Mouse (Mus musculus): ENCODE measurements around the gene Hs1bp3. TPM values are rescaled to one million over a fixed set of nuclear protein-coding genes. Genes with fewer than 3 reads are reported as not detected.

Hs1bp3 gene
- polyA plus RNA-seq (2014; fragmentation: Nextera tagmentation; extraction: Ambion mirVana), result 8.3 and 8.4 TPM in 2 replicates

DNA sequence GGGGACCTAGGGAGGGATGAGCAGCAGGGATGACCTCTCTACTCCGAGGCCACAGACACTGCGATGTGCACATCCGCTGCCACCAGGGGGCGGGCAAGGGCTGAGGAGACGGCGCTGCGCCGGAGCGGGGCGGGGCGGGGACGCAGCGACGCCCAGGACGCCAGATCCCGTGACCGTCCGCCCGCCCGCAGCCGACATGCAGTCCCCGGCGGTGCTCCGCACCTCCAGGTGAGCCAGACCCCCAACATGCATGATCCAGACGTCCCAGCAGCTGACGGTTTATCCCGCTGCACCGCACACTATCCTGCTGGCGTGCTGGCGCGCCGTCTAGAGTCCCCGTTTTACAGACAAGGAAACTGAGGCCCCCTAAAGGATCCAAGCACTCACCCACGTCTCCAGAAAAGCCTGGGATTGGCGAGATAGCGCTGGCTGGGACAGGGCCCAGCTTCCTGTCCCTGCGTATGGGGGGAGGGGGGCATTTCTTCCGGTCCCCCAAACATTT lies at the start of gene Hs1bp3:
Gene Hs1bp3, plus strand, starts transcription at position 163 of the 502 bp plus-strand sequence.
- Histone ChIP-seq H3K36me3 (ENCODE audit: control insufficient read depth, insufficient read depth, low read length) (peaks cover 8% of the 10 kb centered on the region), H3K27ac (ENCODE audit: low read depth, low read length) (no peak within 1 kb of the TSS), H3K9me3 (replicated peaks; ENCODE audit: control insufficient read depth, low read length) (no peaks in the 10 kb centered on the region), H3K9ac (ENCODE audit: low read length) (peak within 1 kb of the TSS; percentile 75), H3K4me3 (ENCODE audit: low read depth, low read length) (peak within 1 kb of the TSS; percentile 61), H3K4me2 (ENCODE audit: low read length) (peak within 1 kb of the TSS; percentile 77), H3K4me1 (ENCODE audit: control insufficient read depth, insufficient read depth, low read length) (no peaks in the 10 kb centered on the region), H3K27me3 (replicated peaks; ENCODE audit: control insufficient read depth, insufficient read depth, low read length) (no peaks in the 10 kb centered on the region)
- DNase-seq (ENCODE audit: low spot score) (peak; percentile 88), ATAC-seq (peak; percentile 91)
- 0% methylated on average over 38 of the region's 38 CpGs for WGBS

DNA sequence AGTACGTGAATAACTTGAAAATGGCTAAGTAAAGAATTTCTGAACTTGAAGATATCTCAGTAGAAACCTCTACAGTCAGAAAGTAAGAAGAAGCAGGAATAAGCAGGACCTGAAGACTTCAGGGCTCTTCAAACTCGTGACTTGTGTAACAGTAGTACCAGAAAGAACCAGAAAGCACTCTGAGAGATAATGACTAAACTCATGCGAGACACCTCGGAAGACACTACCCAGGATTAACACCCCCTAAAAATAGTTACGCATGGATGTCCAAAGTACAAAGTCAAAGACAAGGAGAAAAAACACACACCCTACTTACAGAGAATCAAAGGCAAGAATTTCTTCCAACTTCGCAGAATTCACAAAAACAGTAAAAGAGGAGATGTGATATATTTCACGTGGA lies 46.9 kb upstream of the Hs1bp3 start:
- ATAC-seq (no peak), DNase-seq (ENCODE audit: low spot score) (no peak)
- no peak overlapping the region for H3K9ac ChIP-seq (ENCODE audit: low read length)
- no peak overlapping the region for H3K4me3 ChIP-seq (ENCODE audit: low read depth, low read length)
- H3K4me1 ChIP-seq (ENCODE audit: control insufficient read depth, insufficient read depth, low read length), result no peaks in the 10 kb centered on the region
- WGBS, result 91% methylated on average over 7 of the region's 7 CpGs
- H3K36me3 ChIP-seq (ENCODE audit: control insufficient read depth, insufficient read depth, low read length), result no peaks in the 10 kb centered on the region
- H3K4me2 ChIP-seq (ENCODE audit: low read length), result no peak overlapping the region
- H3K27ac ChIP-seq (ENCODE audit: low read depth, low read length), result no peak overlapping the region
- H3K27me3 ChIP-seq (replicated peaks; ENCODE audit: control insufficient read depth, insufficient read depth, low read length), result no peaks in the 10 kb centered on the region
- H3K9me3 ChIP-seq (replicated peaks; ENCODE audit: control insufficient read depth, low read length), result no peaks in the 10 kb centered on the region

DNA sequence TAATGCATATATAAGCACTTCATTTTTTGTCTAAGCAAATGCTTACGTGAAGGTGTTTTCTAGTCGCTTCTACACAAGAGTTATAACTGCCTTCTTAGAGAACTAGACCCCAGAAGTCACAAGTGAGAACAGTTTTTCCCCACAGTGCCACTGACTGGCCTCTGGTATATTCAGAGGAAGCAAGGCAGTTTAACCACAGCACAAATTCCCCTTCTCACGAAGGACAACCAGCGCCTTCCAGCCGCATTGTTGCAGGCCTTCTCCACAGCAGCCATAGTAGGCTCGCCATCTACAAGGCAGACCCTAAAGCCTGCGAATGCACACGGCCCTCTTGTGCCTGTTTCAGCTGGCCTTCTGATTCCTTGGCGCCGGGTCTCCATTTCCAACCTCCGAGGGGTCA lies 43.6 kb upstream of the Hs1bp3 start:
- Histone ChIP-seq H3K9me3 (replicated peaks; ENCODE audit: control insufficient read depth, low read length) (no peaks in the 10 kb centered on the region), H3K4me3 (ENCODE audit: low read depth, low read length) (no peak overlapping the region), H3K4me2 (ENCODE audit: low read length) (no peak overlapping the region), H3K36me3 (ENCODE audit: control insufficient read depth, insufficient read depth, low read length) (no peaks in the 10 kb centered on the region), H3K9ac (ENCODE audit: low read length) (no peak overlapping the region), H3K27ac (ENCODE audit: low read depth, low read length) (no peak overlapping the region), H3K27me3 (replicated peaks; ENCODE audit: control insufficient read depth, insufficient read depth, low read length) (no peaks in the 10 kb centered on the region), H3K4me1 (ENCODE audit: control insufficient read depth, insufficient read depth, low read length) (no peaks in the 10 kb centered on the region)
- no peak for ATAC-seq
- no peak for DNase-seq (ENCODE audit: low spot score)
- WGBS, result 95% methylated on average over 11 of the region's 11 CpGs

DNA sequence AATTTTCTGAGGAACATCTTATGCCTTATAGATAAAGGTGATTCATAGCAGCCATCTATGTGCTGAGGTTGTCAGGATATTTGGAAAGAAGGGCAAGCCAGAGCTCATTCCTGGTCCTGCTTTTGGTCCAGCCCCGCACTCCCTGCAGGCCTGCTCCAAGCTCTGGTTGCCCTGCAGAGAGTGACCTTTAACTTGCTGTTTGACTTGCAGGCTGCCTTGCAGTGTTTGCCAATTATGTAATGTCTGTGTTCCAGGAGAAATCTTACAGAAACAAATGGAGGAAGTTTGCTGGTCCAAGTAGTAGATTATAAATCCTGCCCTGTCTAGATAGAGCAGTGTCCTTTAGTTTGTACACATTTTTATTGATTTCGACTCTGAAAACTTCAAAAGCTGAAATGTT lies 41.8 kb upstream of the Hs1bp3 start:
- Histone ChIP-seq H3K4me1 (ENCODE audit: control insufficient read depth, insufficient read depth, low read length) (no peaks in the 10 kb centered on the region), H3K4me2 (ENCODE audit: low read length) (no peak overlapping the region), H3K27me3 (replicated peaks; ENCODE audit: control insufficient read depth, insufficient read depth, low read length) (no peaks in the 10 kb centered on the region), H3K9ac (ENCODE audit: low read length) (no peak overlapping the region), H3K27ac (ENCODE audit: low read depth, low read length) (no peak overlapping the region), H3K36me3 (ENCODE audit: control insufficient read depth, insufficient read depth, low read length) (0 out of 2 replicates have a peak, but pooled peaks cover 4% of the 10 kb centered on the region), H3K9me3 (replicated peaks; ENCODE audit: control insufficient read depth, low read length) (no peaks in the 10 kb centered on the region), H3K4me3 (ENCODE audit: low read depth, low read length) (no peak overlapping the region)
- WGBS, result 89% methylated on average over 2 of the region's 2 CpGs
- DNase-seq (ENCODE audit: low spot score) (no peak), ATAC-seq (no peak)

DNA sequence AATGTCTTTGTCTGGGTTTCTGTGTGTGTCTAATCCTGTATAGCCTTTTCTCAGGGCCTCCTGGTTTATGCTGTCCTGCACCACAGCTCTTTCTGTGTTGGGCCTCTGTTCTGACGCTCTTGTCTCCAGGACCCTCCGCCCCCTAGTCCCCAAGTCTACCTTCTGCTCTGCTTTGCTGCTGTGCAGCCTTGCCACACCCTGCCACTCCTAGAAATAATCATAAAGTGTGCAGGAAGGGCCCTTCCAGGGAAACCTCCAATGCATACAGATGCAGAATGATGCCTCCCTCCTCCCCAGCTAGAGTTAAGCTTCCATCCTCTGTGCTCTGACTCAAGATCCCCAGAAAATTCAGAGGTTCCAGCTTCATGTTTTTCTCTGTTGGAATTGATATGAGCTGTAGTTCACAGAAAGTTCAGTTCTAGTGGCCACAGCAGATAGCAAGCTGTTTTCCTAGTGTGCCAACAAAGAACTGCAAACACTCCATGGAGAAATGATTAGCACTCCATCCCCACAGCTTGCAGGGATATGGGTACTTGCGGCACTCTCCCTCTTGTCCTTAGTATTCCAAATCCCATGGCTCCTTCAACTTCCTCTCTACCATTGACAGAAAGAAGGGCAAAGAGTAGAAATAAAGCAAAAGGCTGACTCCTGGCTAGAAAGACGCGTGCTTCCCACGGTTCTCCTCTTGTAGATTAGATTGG lies 39.6 kb upstream of the Hs1bp3 start:
- ATAC-seq (no peak), DNase-seq (ENCODE audit: low spot score) (no peak)
- Histone ChIP-seq H3K4me3 (ENCODE audit: low read depth, low read length) (no peak overlapping the region), H3K9me3 (replicated peaks; ENCODE audit: control insufficient read depth, low read length) (no peaks in the 10 kb centered on the region), H3K36me3 (ENCODE audit: control insufficient read depth, insufficient read depth, low read length) (0 out of 2 replicates have a peak, but pooled peaks cover 5% of the 10 kb centered on the region), H3K9ac (ENCODE audit: low read length) (no peak overlapping the region), H3K4me2 (ENCODE audit: low read length) (no peak overlapping the region), H3K27me3 (replicated peaks; ENCODE audit: control insufficient read depth, insufficient read depth, low read length) (no peaks in the 10 kb centered on the region), H3K27ac (ENCODE audit: low read depth, low read length) (no peak overlapping the region), H3K4me1 (ENCODE audit: control insufficient read depth, insufficient read depth, low read length) (no peaks in the 10 kb centered on the region)
- 95% methylated on average over 6 of the region's 6 CpGs for WGBS

DNA sequence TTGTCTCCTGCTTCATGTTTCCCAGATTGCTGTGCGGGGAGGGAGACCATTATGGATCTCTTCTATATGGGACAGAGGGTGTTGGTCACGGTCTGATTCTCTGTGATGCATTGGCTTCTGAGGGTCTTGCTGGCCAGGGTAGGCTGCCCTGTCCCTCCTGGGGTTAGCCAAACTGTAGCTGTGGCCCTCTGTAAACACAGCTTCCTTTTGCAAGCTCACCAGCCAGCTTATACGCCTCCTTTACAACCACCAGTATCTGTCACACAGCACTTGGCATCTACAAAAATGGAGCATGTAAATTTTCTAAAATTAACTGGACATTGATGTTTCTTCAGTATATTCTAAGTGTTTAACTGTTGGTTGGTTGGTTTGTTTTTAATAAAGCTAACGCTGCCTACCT lies 37.8 kb upstream of the Hs1bp3 start:
- ATAC-seq (no peak), DNase-seq (ENCODE audit: low spot score) (no peak)
- Histone ChIP-seq H3K9ac (ENCODE audit: low read length) (no peak overlapping the region), H3K36me3 (ENCODE audit: control insufficient read depth, insufficient read depth, low read length) (0 out of 2 replicates have a peak, but pooled peaks cover 9% of the 10 kb centered on the region), H3K27me3 (replicated peaks; ENCODE audit: control insufficient read depth, insufficient read depth, low read length) (no peaks in the 10 kb centered on the region), H3K4me1 (ENCODE audit: control insufficient read depth, insufficient read depth, low read length) (no peaks in the 10 kb centered on the region), H3K9me3 (replicated peaks; ENCODE audit: control insufficient read depth, low read length) (no peaks in the 10 kb centered on the region), H3K4me3 (ENCODE audit: low read depth, low read length) (no peak overlapping the region), H3K4me2 (ENCODE audit: low read length) (no peak overlapping the region), H3K27ac (ENCODE audit: low read depth, low read length) (no peak overlapping the region)
- WGBS, result 85% methylated on average over 4 of the region's 4 CpGs

DNA sequence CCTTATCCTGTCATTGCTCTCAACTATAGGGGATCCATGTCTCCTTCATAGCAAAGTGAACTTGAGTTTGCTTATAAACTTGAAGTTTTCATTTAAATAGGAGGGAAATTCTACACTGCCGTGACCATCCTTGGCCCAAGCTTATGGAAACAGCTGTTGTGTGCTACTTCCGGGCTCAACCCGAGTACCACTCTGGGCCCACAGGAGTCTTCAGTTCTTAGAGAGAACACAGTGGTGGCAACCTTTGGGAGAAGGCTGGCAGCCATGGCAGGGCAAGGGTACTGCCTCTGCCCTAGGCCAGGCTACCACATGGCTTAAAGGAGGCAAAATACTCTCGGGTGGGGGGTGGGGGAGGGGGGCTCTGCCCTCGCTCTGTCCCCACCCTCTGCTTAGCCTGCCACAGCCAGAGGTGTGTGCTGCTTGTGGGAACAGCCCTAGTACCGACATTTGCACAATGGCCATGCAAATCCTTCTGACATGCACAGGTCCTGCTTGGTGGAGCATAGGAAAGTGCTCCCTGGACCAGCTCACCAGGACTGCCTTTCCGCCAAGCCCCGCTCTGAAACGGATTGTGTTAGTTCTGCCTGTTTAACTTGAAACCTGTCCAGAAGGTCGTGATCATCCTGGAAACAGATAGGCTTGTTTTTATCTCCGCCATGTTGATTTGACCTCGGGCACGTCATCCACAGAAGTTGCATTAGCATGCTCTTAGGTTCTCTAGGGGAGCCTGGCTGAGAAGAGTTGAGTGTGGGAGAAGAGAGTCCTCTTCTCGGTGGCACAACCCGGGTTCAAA lies 31.8 kb upstream of the Hs1bp3 start:
- Histone ChIP-seq H3K4me3 (ENCODE audit: low read depth, low read length) (no peak overlapping the region), H3K4me1 (ENCODE audit: control insufficient read depth, insufficient read depth, low read length) (no peaks in the 10 kb centered on the region), H3K36me3 (ENCODE audit: control insufficient read depth, insufficient read depth, low read length) (0 out of 2 replicates have a peak, but pooled peaks cover 8% of the 10 kb centered on the region), H3K9me3 (replicated peaks; ENCODE audit: control insufficient read depth, low read length) (no peaks in the 10 kb centered on the region), H3K9ac (ENCODE audit: low read length) (no peak overlapping the region), H3K27me3 (replicated peaks; ENCODE audit: control insufficient read depth, insufficient read depth, low read length) (no peaks in the 10 kb centered on the region), H3K4me2 (ENCODE audit: low read length) (no peak overlapping the region), H3K27ac (ENCODE audit: low read depth, low read length) (no peak overlapping the region)
- ATAC-seq (no peak), DNase-seq (ENCODE audit: low spot score) (no peak)
- 88% methylated on average over 15 of the region's 15 CpGs for WGBS

DNA sequence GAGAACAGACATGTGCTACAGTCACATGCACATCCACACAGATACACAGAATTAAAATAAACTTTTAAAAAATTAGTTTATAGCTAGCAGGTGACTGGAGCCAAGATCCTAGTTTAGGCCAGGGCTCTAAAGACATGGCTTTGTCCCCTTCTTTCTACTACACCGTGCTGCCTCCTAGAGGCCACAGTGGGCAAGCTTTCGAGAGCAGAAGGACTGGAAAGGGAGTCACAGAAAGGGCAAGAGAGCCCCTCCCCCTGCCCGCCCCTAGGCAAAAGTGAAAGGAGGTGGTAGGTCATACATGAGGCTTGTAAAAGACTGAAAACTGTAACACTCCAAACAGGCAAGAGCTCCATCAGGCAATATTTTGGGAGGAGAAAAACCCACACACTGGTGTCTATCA lies 25.3 kb upstream of the Hs1bp3 start:
- 59% methylated on average over 3 of the region's 3 CpGs for whole genome bisulfite sequencing
- DNase-seq (ENCODE audit: low spot score) (no peak), ATAC-seq (no peak)
- no peaks in the 10 kb centered on the region for H3K9me3 ChIP-seq (replicated peaks; ENCODE audit: control insufficient read depth, low read length)
- no peak overlapping the region for H3K4me2 ChIP-seq (ENCODE audit: low read length)
- no peak overlapping the region for H3K9ac ChIP-seq (ENCODE audit: low read length)
- 0 out of 2 replicates have a peak, but pooled peaks cover 3% of the 10 kb centered on the region for H3K36me3 ChIP-seq (ENCODE audit: control insufficient read depth, insufficient read depth, low read length)
- peaks cover 7% of the 10 kb centered on the region for H3K4me1 ChIP-seq (ENCODE audit: control insufficient read depth, insufficient read depth, low read length)
- H3K27me3 ChIP-seq (replicated peaks; ENCODE audit: control insufficient read depth, insufficient read depth, low read length), result no peaks in the 10 kb centered on the region
- H3K4me3 ChIP-seq (ENCODE audit: low read depth, low read length), result no peak overlapping the region
- no peak overlapping the region for H3K27ac ChIP-seq (ENCODE audit: low read depth, low read length)

DNA sequence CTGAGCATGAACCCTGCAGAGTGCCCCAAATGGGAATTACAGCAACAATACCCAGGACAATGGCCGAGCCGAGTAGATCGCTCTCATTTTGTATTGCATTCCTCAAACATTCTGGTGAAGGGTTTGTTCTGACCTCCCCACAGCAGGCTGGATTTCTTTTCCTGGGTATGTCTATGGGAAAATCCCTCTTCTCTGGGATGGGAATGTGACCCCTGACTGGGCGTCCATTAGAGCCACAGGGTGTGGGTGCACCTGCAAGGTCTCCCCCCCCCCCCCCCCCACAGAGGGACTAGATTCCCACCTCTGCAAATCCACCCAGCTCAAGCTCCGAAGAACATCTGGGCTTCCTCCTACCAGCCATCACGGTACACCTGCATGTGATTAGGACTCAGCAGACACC lies 24.1 kb upstream of the Hs1bp3 start:
- Histone ChIP-seq H3K9ac (ENCODE audit: low read length) (no peak overlapping the region), H3K9me3 (replicated peaks; ENCODE audit: control insufficient read depth, low read length) (no peaks in the 10 kb centered on the region), H3K4me2 (ENCODE audit: low read length) (no peak overlapping the region), H3K27ac (ENCODE audit: low read depth, low read length) (no peak overlapping the region), H3K4me1 (ENCODE audit: control insufficient read depth, insufficient read depth, low read length) (peaks cover 7% of the 10 kb centered on the region), H3K27me3 (replicated peaks; ENCODE audit: control insufficient read depth, insufficient read depth, low read length) (no peaks in the 10 kb centered on the region), H3K4me3 (ENCODE audit: low read depth, low read length) (no peak overlapping the region), H3K36me3 (ENCODE audit: control insufficient read depth, insufficient read depth, low read length) (0 out of 2 replicates have a peak, but pooled peaks cover 3% of the 10 kb centered on the region)
- DNase-seq (ENCODE audit: low spot score), result no peak
- no peak for ATAC-seq
- 56% methylated on average over 6 of the region's 6 CpGs for WGBS

All from forebrain, embryonic 14.5 days (tissue).